Mouse (Mus musculus) natural killer cell, adult 2 months (primary cell): ENCODE results near the gene Igsf23.
"Not testable (repeated sequence)": the region's sequence is repeated elsewhere in the genome, so short reads cannot be mapped to it uniquely, and the experiment has no call there.

ENCODE experiments used
- DNase-seq, 2 experiments: peaks; one replicate each; pipeline ENCODE4 v3.0.0; 2022; ENCODE audit warnings: low spot score in 2 of 2

The Igsf23 gene

DNA sequence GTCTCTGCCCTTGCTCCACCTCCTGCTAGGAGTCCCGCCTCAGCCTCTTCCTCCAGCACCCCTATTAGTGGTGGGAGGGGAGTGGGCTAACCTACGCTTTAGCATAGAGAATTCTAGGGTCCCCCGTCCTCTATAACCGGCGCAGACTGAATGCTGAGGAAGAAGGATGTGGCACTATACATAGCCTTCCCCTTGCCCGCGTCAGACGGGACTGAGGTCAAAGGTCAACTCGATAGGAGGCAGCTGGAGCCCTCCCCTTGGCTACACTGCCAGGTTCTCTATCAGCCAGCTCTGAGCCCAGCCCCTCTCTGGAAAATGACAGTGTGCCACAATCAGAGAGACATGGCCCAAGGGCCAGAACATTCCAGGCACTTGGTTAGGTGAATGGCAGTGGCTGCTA, at the start of gene Igsf23:
TSS of gene Igsf23 (minus strand) at position 168 of the 400 bp plus-strand sequence.
- no peak for DNase-seq

DNA sequence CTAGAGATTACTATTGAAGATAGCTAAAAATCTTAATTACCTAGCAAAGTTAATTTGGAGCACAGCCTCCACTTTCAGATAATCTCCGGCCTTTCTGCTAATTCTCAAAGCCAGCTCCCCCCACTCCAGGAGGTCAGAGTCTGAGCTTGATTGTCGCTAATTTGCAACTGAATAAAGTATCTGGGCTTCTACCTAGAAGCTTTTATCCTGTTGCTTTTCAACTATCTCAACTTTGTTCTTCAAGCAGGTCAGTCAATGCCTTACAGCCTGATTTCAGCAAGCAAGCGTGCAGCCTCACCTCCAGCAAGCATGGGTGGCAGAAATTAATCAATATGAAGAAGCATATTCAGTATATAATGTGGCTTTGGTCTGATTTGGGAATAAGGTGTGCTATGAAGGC, 46.2 kb upstream of the Igsf23 start:
- DNase-seq, result not testable (repeated sequence)

DNA sequence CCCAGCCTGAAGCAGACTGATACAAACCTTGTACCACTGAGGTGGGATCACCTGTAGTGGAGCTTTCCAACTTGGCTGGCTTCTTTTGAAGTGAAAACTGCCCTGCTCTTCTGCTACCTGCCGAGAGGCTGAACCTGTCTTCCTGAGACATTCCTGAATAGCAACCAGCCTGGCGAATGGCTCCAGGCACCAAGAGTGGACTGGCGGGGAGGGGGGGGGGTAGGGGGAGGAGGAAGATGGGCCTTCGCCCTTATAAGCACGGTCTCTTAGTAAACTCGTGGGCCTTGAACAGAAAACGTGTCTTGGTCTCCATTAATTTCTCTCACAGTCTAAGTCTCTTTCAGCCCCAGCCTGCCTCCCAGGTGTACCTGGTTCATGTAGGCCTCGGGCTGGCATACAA, 40.6 kb upstream of the Igsf23 start, which contains the start of gene Nlrp9b:
TSS of gene Nlrp9b (plus strand) at position 301 of the 400 bp plus-strand sequence.
- DNase-seq, result not testable (repeated sequence)

DNA sequence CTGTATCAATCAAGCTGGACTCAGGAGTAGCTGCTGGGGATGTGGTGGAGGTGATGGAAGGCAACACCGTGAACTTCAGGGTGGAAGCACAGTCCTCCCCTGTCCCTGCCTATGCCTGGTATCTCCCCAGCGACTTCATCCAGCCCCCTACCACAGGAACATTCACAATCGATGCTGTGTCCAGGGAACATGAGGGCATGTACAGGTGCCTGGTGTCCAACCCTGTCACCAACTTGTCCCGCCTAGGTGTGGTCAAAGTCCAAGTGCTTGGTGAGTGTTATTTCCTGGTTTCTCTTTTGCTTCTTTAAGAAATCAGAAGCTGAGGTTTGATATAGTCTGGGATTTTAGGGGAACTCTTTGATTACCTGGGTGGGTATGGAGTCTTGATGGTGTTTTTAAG, 21.0 kb upstream of the Igsf23 start:
- DNase-seq, result no peak

DNA sequence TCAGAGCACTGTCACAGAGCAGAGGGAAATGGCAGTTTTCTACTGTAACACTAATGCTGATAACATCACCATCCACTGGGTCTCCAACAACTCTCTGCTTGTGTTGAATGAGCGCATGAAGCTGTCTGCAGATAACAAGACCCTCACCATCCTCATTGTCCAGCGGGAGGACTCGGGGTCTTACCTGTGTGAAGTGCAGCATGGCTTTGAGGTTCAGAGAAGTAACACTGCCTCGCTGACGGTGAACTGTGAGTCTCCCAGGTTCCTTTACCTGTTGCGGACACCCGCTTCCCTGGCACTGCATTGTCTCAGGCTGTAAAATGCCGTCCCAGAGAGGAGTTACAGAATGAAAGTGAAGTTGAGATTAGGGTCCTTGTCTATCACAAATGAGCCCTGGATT, 19.6 kb upstream of the Igsf23 start:
- no peak for DNase-seq

DNA sequence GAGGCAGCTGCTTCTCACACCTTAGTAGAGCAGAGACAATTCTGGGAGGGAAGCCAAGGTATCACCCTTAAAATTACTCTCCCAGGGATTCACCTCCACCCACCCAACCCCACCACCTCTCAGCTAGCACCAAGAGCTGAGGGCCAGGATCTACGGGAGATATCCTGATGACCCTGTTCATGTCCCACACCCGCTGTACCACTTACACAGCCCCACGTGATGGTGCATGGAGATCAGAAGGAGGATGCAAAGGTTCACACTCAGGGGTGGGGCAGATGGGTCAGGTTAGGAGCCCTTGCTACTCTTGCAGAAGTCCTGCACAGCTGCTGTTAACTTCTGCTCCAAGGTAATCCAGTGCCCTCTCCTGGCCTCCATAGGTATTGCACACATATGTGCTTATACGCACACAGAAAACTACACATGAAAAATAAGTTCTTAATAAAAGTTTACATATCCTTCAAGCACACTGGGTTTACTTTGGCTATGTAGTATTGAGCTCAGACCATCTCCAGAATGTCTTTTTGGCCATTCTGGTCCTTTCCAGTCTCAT, 19.1 kb upstream of the Igsf23 start:
- DNase-seq, result no peak

DNA sequence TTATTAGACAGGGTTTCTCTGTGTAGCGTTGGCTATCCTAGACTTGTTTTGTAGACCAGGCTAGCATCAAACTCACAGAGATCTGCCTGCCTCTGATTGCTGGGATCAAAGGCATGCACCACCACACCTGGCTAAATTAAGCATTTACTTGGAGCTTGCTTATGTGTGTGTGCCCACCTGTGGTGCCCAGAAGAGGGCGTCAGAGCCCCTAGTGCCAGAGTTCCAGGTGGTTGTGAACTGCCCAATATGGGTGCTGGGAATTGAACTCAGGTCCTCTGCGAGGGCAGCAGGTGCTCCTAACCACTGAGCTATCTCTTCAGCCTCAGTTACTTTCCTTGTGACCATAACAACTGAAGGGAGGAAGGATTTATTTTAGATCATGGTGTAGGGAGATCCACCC, 18.6 kb upstream of the Igsf23 start:
- no peak for DNase-seq

DNA sequence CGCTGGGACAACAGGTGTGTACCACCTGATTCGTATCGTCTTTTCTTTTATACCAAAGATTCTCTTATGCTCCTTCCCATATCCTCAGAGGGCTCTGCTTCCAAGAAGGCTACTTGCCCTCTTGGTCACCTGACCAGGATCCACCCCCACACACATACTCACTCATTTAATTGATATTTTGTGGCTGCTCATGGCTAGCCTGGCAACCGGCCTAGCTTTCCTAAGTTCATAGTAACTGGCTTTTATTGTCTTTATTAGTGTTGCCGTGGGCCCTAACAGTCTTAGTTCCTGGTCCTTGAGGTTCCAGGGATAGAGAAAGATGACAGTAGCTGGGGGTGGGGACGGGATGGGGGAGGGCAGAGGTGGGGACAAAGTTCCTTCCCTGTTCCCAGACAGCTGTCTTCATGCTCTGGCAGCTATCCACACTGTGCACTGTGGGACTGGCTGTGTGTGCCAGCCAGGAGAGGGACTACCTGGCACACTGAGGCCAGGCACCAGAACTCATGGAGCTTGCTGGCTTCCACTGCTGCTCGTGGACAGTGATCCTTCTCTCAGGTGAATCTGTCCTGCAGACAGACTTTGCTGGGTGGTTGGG, 14.5 kb upstream of the Igsf23 start, which contains the start of gene Ceacam20:
TSS of gene Ceacam20 (plus strand) at position 428 of the 595 bp plus-strand sequence.
- no peak for DNase-seq

DNA sequence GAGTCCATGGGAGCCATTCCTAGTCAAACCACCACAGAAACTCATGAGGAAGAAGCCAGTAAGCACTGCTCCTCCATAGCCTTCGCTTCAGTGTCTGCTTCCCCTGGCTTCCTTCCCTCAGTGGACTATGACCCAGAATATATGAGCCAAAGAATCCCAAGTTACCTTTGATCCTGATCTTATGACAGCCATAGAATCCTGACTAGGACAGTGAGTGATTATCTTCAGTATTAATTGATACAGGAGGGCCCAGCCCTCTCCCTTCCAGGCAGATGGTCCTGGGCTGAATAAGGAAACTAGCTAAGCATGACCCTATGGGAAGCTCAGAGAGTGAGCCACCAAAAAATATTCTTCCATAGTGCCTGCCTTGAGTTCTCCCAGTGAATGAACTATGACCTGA, 11.9 kb upstream of the Igsf23 start:
- DNase-seq, result no peak

DNA sequence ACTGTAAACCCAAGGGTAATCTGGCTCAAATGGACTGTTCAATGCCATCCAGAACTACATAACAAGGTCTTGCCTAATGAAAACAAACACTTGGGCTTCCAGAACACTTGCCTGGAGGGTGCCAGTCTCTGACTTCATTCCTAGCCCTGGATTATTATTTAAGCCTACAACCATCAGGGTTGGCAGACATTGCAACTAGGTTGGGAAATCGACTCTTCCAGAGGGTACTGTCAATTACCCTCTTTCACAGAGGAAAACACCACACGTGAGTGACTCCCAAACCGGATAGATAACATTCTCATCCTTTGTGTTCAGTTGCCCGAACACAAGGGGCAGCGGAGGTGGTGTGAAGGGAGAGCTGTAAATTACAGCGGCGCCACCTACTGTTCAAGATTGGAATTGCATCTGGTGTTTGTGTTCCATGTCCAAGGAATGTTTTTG, 5.8 kb upstream of the Igsf23 start:
- peak; percentile 65 to 83 for DNase-seq

DNA sequence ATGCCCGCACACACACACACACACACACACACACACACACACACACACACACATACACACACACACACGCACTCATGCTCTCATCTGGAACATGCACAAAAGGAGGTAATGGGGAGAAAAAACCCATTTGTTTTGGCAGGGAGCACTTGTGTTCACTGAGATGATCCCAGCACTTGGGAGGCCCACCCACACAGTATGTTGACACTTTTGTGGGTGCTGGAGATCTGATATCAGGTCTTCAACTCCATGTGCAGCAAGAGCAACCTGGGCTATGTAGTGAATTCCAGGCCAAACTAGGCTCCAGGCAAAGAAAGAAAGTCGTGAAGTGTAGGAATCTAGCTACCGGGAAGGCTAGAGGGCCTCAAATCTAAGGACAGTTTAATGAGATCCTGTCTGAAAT, 5.3 kb upstream of the Igsf23 start:
- no peak for DNase-seq

DNA sequence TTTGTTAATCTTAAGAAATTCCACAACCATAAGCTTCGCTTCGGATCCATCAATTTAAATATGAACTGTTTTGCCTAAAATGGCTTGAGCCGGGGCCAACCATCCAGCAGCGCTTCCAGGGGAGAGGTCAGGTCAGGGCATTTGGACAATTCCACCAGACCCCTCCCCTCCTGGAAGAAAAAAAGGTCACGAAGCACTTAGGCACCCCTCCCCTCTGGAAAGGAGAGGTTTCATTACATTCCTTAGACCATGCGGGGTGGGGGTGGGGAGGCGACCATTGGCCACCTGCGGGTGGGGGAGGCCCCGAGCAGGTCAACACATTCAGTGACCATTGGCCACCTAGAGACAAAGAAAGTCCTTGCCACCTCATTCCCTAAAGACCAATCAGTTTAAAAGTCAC, 2.5 kb upstream of the Igsf23 start:
- no peak for DNase-seq

DNA sequence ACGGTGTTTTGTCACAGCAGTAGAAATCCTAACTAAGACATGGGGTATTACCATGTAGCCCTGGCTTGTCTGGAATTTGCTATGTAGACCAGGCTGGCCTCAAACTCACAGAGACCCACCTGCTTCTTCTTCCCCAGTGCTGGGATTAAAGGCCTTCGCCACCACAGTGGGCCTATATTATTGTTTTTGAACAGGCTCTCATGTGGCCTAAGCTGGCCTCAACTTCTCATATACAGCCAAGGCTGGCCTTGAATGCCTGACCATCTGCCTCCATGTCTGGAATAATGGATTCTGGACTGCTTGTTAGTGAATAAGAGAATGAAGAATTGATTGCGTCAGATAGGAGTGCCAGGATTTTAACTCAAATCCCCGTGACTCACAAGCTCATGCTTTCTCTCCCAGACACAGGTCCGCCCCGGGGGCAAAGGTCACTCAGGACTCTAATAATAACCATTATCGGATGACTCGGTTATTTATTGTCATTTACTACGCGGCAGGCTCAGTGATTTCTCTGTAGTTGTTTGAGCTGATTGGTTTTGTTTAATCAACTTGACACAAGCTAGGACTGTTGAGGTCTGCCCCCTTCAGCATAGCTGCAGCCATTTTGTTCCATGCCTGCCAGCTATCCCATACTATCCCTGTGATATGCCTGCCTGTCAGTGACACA, 1.9 kb upstream of the Igsf23 start:
- DNase-seq, result no peak

DNA sequence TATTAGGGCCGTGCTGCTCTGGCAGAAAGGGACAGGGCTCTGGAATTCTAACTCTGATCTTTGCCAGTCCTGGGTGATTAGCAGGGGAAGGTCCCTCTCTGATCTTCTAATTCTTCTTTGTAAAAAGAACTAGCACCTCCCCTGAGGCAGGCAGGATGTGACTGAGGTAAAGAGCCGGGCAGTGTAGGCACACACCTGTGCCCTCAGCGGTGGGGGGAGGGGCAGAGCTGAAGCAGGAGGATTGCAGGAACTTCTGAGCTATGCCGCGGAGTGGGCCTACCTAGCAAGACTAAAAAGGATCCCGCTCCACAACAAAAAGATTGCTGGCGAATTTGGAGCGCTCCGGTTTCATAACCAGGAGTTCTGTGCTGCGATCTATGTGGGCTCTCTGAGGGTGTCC, 560 bp downstream of the Igsf23 start:
- DNase-seq, result no peak

DNA sequence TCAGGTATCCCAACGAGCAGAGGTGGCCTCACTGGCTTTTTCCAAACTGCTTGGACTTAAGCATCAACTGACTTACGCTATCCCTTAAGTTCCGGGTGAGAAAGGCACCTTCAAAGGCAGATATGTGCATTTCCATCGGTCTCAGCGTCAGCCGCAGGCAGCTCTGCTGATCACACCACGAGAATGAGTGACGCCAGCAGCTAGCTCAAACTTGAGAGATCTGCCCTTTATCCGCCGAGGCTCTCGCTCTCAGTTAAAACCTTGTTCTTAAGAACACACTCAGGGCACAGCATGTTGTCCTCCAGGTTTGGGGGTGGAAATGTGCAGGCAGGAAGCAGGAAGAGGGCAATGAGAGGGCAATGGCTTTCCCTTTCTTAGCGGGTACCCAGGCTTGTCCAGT, 1.6 kb downstream of the Igsf23 start:
- DNase-seq, result no peak

DNA sequence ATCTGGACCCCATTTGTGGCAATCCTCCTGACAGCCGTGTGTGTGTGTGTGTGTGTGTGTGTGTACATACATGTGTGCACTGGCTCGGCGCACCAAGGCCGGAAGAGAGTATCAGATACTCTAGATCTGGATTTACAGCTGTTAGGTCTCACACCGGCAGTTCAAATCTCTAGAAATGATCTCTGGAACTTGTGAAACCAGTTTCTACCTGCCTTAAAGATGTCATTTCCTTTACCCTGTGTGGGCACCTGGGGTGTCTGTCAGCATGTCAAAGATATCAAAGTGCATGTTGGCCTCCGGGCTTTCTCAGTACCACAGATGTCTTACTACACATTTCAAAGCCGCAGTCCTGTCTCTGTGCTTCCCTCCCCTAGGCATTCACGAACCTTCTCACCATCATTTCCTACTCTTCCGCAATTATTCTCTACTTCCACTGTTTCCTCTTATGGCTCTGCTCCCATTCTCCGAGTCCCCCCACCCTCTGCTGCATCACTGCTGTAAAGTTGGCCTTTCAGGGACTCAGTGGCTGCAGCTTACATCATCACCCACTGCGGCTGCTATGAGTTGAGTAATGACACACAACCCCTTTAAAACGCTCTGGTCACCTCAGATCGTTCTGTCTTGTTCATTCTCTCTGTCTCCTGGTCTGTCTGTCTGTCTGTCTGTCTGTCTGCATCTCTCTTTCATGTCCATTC, 4.6 kb downstream of the Igsf23 start:
- no peak for DNase-seq

DNA sequence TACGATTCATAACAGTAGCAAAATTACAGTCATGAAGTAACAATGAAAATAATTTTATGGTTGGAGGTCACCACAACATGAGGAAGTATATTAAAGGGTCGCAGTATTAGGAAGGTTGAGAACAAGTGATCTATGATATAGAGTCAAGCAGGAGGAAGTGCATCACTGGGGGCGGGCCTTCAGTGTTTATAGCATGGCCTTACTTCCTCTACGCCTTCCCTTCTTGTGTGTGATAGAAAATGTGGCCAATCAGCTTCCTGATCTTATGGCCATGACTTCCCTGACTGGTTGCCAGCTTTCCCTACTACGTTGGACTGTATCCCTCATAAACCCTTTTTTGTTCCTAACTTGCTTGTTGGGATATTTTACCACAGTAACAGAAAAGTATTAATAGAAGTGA, 5.4 kb downstream of the Igsf23 start:
- no peak for DNase-seq

DNA sequence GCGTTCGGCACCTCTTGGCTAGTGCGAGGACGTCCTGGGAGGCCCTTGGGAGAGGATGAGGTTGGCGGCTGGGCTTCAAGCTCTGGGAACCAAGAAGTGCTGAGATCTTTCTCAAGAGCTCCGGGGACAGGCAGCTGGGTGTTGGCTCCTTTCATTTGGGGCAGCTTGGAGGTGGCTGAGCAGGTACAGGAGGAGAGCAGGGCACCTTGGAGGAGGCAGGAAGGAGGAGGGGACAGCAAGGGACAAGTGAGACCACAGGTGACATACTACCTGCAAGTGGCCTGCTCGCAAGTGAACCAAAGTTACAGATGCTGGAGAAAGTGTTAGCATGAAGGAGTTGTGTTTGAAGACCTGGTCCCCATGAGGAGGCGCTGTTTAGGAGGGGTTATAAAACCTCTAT, 5.8 kb downstream of the Igsf23 start:
- no peak for DNase-seq

DNA sequence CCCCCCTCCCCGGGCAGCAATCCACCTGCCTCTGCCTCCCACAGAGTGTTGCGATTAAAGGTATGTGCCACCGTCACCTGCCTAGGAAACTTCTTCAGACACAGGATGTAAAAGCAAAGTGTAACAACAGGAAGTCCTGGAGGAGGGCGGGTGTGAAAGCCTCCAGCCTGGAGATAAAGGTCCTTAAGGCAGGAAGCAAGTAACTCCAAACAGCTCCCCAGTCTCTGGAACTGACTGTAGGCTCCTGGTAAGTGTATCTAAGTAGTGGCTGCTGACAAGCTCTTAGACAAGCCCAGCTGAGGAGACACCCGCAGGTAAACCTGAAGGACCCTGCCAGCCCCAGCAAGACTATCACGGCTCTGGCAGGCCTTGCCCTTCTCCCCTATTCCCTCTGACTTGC, 10.3 kb downstream of the Igsf23 start:
- DNase-seq, result peak in 1 of 2 experiments; percentile 25

DNA sequence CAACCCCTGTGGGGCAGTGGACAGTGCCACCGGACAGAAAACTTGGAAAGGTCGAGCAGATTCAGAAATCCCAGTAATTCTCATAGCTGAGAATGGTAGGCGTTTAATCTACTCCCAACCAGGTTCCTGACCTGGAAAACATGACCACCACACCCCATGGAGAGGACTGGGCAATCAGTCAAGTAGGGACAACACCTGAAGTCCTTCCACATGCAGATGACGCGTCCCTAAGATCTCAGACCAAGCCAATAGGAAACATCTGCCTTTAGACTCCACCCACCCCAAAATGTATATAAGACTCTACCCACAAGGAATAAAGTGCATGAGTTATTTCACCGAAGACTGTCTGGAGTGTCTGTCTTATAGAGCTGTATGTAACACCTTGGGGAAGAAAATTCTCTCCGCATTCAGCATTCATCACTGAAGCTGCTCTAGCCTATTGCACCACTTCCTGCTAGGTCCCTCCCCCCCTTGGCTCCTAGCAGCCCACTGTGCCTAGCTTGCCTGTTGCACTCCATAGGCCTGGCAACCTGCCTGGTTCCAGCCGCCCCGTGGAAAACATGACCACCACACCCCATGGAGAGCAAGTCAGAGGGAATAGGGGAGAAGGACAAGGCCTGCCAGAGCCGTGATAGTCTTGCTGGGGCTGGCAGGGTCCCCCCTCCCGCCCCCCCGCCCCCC, 10.9 kb downstream of the Igsf23 start:
- DNase-seq, result peak; percentile 20 to 30

DNA sequence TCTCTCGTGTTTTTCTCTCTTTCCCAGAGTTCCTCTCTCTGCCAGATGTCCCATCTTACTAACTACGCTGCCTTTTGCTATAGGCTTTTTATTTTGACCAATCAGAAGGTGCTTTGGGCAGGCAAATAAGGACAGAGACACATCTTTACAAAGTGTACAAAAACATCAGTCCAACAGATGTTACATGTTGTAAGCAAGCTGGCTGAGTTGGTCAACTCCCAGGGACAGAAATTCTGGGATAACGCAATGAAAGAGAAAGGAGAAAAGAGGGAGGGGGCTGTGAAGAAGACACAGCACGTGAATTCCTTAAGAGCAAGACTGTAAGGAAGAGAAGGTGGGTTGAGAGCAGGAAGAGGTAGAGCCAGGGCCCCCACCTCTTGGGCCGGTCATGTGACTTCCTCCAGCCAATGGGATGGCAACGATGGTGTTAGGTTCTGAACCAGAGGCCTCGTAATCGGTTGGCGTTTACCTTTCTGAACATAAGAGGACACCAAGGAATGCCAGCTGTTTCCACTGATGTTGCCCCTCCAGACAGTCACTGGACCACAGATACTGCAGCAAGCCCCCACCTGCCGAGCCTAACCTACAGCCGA, 13.2 kb downstream of the Igsf23 start:
- no peak for DNase-seq

DNA sequence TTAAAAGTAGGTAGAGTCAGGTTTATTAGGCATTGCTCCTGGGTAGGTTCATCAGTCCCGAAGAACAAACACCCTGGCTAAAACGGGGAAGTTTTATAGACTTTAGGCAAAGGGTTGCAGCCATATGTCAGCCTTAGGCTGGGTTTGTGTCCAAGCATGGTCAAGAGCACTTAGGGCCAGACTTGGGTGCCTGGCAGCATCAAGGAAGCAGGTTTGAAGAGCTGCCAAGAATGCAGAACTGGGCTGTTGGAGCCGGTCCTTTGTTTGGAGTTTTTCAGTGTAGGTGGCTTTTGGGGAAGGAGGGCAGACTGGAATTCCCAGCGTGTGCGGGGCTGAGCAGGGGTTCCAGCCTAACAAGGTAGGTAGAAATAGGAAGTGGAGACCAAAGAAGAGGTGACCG, 14.6 kb downstream of the Igsf23 start:
- no peak for DNase-seq
